In genomic region chr6:83011756-83012155, GRCm38 (mm10) we compare ENCODE assay signal across 15 mouse cellular contexts.
"Had no signal": no experiment of that assay in that cellular context is flagged by ENCODE, and none has a peak within 500 bp of the region (broad histone marks: within the 10 kb centered on the region; RNA-seq: fewer than 3 reads in every experiment).

No protein-coding gene starts in this region.

- DNase-seq: kidney, adult 11 months; kidney, postnatal 14 days; lung, embryonic 14.5 days; lung, postnatal 10 days; lung, postnatal 4 days; retina, postnatal 1 day; right cerebral cortex, postnatal 4 days; spleen, adult 18-20 months; thymus, adult 18-20 months; thymus, postnatal 14 days had no signal

- H3K4me2 ChIP-seq: kidney, embryonic 15.5 days; limb, embryonic 15.5 days; lung, embryonic 14.5 days; midbrain, embryonic 12.5 days; neural tube, embryonic 13.5 days had no signal

- H3K9ac ChIP-seq: kidney, embryonic 15.5 days; limb, embryonic 15.5 days; lung, embryonic 14.5 days; midbrain, embryonic 12.5 days; neural tube, embryonic 13.5 days had no signal

- H3K36me3 ChIP-seq: kidney, embryonic 15.5 days; limb, embryonic 15.5 days; midbrain, embryonic 12.5 days; neural tube, embryonic 13.5 days had no signal

- H3K4me1 ChIP-seq: limb, embryonic 15.5 days; midbrain, embryonic 12.5 days; neural tube, embryonic 13.5 days had no signal

- ATAC-seq: midbrain, embryonic 16.5 days had no signal

- H3K27me3 ChIP-seq: kidney, embryonic 15.5 days; limb, embryonic 15.5 days; midbrain, embryonic 12.5 days; neural tube, embryonic 13.5 days had no signal

- H3K9me3 ChIP-seq: kidney, embryonic 15.5 days; limb, embryonic 15.5 days; midbrain, embryonic 12.5 days; neural tube, embryonic 13.5 days had no signal

- H3K27ac ChIP-seq: kidney, embryonic 15.5 days; limb, embryonic 15.5 days; midbrain, embryonic 12.5 days; neural tube, embryonic 13.5 days had no signal

- H3K4me3 ChIP-seq: kidney, embryonic 15.5 days; limb, embryonic 15.5 days; midbrain, embryonic 12.5 days; neural tube, embryonic 13.5 days had no signal
